Mouse (Mus musculus) thymus, adult 2 months (tissue): ENCODE results near the gene Mrps18c. TPM values are rescaled to one million over a fixed set of nuclear protein-coding genes. Genes with fewer than 3 reads are reported as not detected.

Source experiments
- DNase-seq: peaks from one replicate; pipeline ENCODE4 v3.0.0; 2021
- H3K27ac ChIP-seq: fragments of 200-500 bp; 2 replicates; pipeline ENCODE4 v1.5.1; 2012; ENCODE audit warnings: low read length, control low read depth; ENCODE audit not compliant: control insufficient read depth, insufficient read depth
- H3K27me3 ChIP-seq: fragments of 200-500 bp; 2 replicates; pipeline ENCODE4 v1.6.1; 2012; ENCODE audit warnings: mild to moderate bottlenecking, low read length, moderate library complexity, mixed read lengths; ENCODE audit not compliant: control insufficient read depth, insufficient read depth
- H3K36me3 ChIP-seq: fragments of 200-500 bp; 2 replicates; pipeline ENCODE4 v1.6.1; 2012; ENCODE audit warnings: mild to moderate bottlenecking, low read length, moderate library complexity; ENCODE audit not compliant: control insufficient read depth, insufficient read depth
- H3K4me1 ChIP-seq: fragments of 200-500 bp; replicated peaks from 2 replicates; pipeline ENCODE4 v1.6.1; 2012; ENCODE audit warnings: low read length; ENCODE audit not compliant: control insufficient read depth, insufficient read depth
- H3K4me3 ChIP-seq: fragments of 200-500 bp; 2 replicates; pipeline ENCODE4 v1.5.1; 2012; ENCODE audit warnings: mild to moderate bottlenecking, low read length, control low read depth, moderate library complexity; ENCODE audit not compliant: control insufficient read depth, insufficient read depth
- CTCF ChIP-seq: fragments of 200-500 bp; IDR thresholded peaks from 2 replicates; pipeline ENCODE4 v1.5.1; 2012; ENCODE audit warnings: mild to moderate bottlenecking, control low read depth, low read length, moderate library complexity, borderline replicate concordance; ENCODE audit not compliant: control insufficient read depth, poor library complexity, insufficient read depth; ENCODE audit errors: extremely low read depth
- POLR2A ChIP-seq: fragments of 200-500 bp; IDR thresholded peaks from 2 replicates; pipeline ENCODE4 v1.6.1; 2012; ENCODE audit warnings: mild to moderate bottlenecking, low read length, control low read depth, moderate library complexity; ENCODE audit not compliant: control insufficient read depth, poor library complexity, insufficient read depth; ENCODE audit errors: extremely low read depth
- WGBS: fragments of 180-500 bp; shearing (Covaris S2); methylation state at CpG from one replicate; pipeline ENCODE4 v1.1.7; 2018; 5-methylcytosine and 5-hydroxymethylcytosine counted together
- polyA plus RNA-seq: library from polyadenylated mRNA; depleted of rRNA; stranded (reverse); fragments of >200 nt; gene quantifications from 2 replicates; pipeline ENCODE4 v1.2.3, GENCODE M21; 2012

The Mrps18c gene
- polyA plus RNA-seq, 1 experiment: 21.0 TPM

- no peak for TF ChIP-seq POLR2A
- no peak for TF ChIP-seq CTCF
- 38% methylated on average over 7 of the region's 7 CpGs for WGBS
Measured at GRCm38 (mm10) chr5:100822826-100823225, 24.4 kb downstream of the Mrps18c start.

DNA sequence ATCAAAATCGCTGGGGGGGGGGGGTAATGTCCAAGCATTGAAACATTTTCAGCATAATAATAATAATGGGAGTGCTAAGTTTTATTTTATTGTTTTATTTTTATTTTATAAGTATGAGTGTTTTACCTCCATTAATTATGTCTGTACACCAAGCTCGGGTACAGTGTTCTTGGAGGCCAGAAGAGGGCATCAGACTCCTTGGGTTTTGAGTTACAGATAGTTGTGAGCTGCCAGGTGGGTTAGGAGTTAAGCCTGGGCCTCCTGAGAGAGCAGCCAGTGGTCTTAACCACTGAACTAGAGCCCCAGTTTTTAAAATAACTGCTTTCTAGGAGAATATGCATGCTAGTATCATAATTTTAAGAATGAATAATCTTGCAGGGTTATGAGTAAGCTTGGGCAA lies 27.5 kb downstream of the Mrps18c start:
- H3K4me3 ChIP-seq: no peak overlapping the region
- H3K27me3 ChIP-seq: no peaks in the 10 kb centered on the region
- no peaks in the 10 kb centered on the region for H3K36me3 ChIP-seq
- H3K27ac ChIP-seq: peak overlapping the region; percentile 71; the same call in 1 of the 2 replicates
- peak; percentile 29 for DNase-seq
- TF ChIP-seq POLR2A (no peak), CTCF (no peak)
- WGBS: 15% methylated on average over 2 of the region's 2 CpGs
- peaks cover 15% of the 10 kb centered on the region for H3K4me1 ChIP-seq

More at GRCm38 (mm10) chr5:100822826-100823225, 24.4 kb downstream of the Mrps18c start:
- peak; percentile 34 for DNase-seq
- no peaks in the 10 kb centered on the region for H3K27me3 ChIP-seq
- peaks cover 15% of the 10 kb centered on the region for H3K4me1 ChIP-seq
- H3K36me3 ChIP-seq: no peaks in the 10 kb centered on the region
- no peak overlapping the region for H3K27ac ChIP-seq
- H3K4me3 ChIP-seq: no peak overlapping the region

GRCm38 (mm10) chr5:100826531-100826930 lies 28.1 kb downstream of the Mrps18c start:
- H3K27me3 ChIP-seq: no peaks in the 10 kb centered on the region
- H3K36me3 ChIP-seq: no peaks in the 10 kb centered on the region
- peak overlapping the region; percentile 71; the same call in 1 of the 2 replicates for H3K27ac ChIP-seq
- H3K4me1 ChIP-seq: peaks cover 15% of the 10 kb centered on the region
- TF ChIP-seq CTCF (no peak), POLR2A (no peak)
- 50% methylated on average over 7 of the region's 7 CpGs for WGBS
- DNase-seq: no peak
- H3K4me3 ChIP-seq: no peak overlapping the region

- Histone ChIP-seq H3K4me1 (peaks cover 15% of the 10 kb centered on the region), H3K27me3 (no peaks in the 10 kb centered on the region), H3K4me3 (no peak overlapping the region), H3K36me3 (no peaks in the 10 kb centered on the region), H3K27ac (no peak overlapping the region)
- WGBS: 74% methylated on average over 3 of the region's 3 CpGs
- DNase-seq: no peak
- no peak for TF ChIP-seq POLR2A
- TF ChIP-seq CTCF: no peak
Measured at GRCm38 (mm10) chr5:100828701-100829100, 30.3 kb downstream of the Mrps18c start.

DNA sequence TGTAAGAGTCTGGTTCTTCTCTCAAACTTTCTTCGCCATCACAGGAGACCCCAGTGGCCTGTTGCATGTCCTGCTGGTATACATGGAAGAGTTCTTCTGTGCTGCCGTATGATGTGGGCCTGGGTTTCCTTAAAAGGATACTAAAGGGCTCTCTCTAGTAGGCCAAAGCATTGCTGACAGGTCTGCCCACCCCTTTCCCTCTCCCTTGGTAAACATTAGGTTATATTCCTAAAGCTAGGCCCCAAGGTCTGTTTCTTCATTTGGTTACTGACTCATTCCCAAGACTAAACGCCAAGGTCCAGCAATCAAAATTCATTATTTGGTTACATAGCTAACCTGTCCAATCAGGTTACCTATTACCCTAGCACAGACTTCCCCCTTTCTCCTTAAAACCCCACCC lies 34.3 kb downstream of the Mrps18c start:
- no peaks in the 10 kb centered on the region; the same call in 1 of the 2 replicates for H3K4me1 ChIP-seq
- TF ChIP-seq CTCF: no peak
- no peak for TF ChIP-seq POLR2A
- no peaks in the 10 kb centered on the region for H3K36me3 ChIP-seq
- no peak overlapping the region for H3K27ac ChIP-seq
- no peaks in the 10 kb centered on the region for H3K27me3 ChIP-seq
- DNase-seq: no peak
- WGBS: 97% methylated on average over 3 of the region's 3 CpGs
- no peak overlapping the region for H3K4me3 ChIP-seq

GRCm38 (mm10) chr5:100833841-100834240 lies 35.4 kb downstream of the Mrps18c start:
- Histone ChIP-seq H3K4me3 (no peak overlapping the region), H3K27ac (no peak overlapping the region), H3K27me3 (no peaks in the 10 kb centered on the region), H3K4me1 (no peaks in the 10 kb centered on the region; the same call in 1 of the 2 replicates), H3K36me3 (no peaks in the 10 kb centered on the region)
- DNase-seq: no peak
- 97% methylated on average over 2 of the region's 2 CpGs for WGBS
- TF ChIP-seq CTCF (no peak), POLR2A (no peak)

DNA sequence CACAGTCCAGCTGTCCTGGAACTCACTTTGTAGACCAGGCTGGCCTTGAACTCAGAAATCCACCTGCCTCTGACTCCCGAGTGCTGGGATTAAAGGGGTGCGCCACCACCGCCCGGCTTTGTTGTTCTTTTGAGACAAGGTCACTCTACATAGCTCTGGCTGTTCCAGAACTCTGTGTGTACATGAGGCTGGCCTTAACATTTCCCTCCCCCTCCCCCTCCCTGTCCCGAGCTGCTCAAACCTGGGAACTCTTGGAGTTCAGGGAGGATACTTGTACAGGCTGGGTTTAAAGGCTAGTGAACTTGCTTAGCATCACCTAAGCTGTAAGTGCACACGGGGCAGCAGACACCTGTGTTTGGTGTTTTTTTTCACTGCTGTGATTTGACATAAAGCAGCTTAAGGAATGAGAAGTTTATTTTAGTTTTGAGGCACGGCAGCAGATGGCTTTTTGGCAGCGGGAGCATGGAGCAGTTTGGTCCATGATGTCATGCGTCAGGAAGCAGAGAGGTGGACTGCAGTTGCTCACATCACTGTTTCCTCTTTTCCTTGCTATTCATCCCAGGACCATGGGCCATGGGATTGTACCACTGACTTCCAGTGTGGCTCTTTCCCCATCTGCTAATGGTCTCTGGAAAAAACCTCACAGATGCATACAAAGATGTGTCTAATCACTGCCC lies 37.6 kb downstream of the Mrps18c start:
- TF ChIP-seq POLR2A (no peak), CTCF (no peak)
- no peak for DNase-seq
- no peak overlapping the region for H3K27ac ChIP-seq
- WGBS: 74% methylated on average over 9 of the region's 9 CpGs
- H3K4me1 ChIP-seq: no peaks in the 10 kb centered on the region; the same call in 1 of the 2 replicates
- H3K4me3 ChIP-seq: no peak overlapping the region
- H3K27me3 ChIP-seq: no peaks in the 10 kb centered on the region
- H3K36me3 ChIP-seq: no peaks in the 10 kb centered on the region
